Mouse (Mus musculus): Measurements from ENCODE around the gene Selenbp1.

DNA sequence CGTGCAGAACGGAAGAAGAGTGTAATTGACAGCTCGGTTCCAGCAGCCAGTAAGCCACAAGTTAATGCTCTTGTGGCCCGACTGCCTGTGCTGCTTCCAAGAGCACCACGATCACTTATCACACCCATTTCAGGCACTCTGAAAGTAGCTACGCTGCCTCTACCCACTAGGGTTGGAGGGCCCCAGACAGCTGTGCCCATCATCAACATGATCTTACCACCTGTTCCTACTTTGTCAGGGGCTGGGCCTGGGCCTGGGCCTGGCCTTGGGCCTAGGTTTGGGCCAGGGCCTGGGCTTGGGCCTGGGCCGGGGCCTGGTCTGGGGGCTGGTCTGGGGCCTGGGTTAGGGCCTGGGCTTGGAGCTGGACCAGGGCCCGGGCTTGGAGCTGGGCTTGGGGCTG lies 25.4 kb downstream of the Selenbp1 start:
- no peak for TF ChIP-seq EP300 (IDR thresholded peaks at IDR 0.05; ENCODE audit: insufficient read depth, low read depth, low read length)
- TF ChIP-seq POLR2A (IDR thresholded peaks at IDR 0.05; ENCODE audit: insufficient read depth, low read depth, low read length): no peak

All from heart, adult 2 months (tissue).